Mouse (Mus musculus) right cerebral cortex, postnatal 36 days (tissue): ENCODE measurements at regions not wholly inside any gene's neighbourhood (a gene's known extent, or its start where the extent isn't known, plus 50 kb on each side); places are given as distances from the start of the nearest gene placed in this dataset.
"Not testable (repeated sequence)": the region's sequence is repeated elsewhere in the genome, so short reads cannot be mapped to it uniquely, and the experiment has no call there.

Experiments used
- DNase-seq, 2 experiments: peaks; one replicate each; pipeline ENCODE4 v3.0.0; 2022; ENCODE audit warnings: low spot score in 2 of 2, mixed read lengths in 1 of 2

DNA sequence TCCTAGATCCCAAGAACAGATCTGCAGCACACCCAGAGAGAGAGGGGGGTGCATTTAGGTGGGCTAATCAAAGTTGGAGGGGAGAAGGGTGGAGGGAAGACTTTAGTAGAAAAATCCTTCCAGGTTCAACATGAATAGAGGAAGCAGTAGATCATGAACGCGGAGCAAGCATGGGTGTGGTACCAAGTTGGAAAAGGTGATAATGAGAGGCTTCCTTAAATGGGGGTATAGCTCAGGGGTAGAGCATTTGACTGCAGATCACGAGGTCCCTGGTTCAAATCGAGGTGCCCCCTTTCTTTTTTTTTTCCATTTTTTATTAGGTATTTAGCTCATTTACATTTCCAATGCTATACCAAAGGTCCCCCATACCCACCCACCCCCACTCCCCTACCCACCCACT lies 54.0 kb upstream of the Krba1 start:
- DNase-seq = not testable (repeated sequence)

DNA sequence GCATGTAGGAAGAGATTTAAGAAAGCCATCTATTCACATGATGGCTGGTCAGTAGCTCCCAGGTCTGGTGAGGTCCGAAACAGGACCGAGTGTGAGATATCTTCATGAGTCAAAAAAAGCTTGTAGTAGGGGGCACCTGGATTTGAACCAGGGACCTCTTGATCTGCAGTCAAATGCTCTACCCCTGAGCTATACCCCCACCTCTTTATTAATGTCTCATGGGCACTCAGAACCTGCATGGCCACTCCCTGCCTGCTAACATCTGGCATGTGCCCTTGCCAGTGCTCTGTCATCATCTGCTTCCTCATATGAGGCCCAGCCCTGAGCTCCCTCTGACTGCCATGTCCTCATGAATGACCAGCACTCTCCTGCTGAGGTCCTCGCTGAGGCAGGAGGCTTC lies 58.4 kb upstream of the Krba1 start:
- DNase-seq = not testable (repeated sequence)

DNA sequence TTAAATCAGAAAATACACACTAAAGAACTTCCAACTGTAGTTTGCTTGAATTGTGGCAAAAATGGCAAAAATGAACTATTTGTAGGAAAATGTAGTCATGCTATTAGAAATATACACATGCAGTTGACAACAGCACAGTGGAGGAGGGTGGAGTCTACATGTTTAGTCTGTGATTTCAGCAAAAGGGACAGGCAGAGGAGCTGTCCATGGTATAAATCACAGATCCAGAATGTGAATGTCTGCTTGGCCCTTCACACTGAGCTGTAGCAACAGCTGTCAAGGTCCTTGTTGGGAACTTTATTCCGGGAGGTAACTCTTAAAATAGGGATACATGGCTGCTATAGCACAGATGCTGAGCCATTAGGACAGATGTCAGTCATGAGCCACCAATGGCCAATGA lies 107.4 kb upstream of the Krba1 start:
- DNase-seq = no peak

DNA sequence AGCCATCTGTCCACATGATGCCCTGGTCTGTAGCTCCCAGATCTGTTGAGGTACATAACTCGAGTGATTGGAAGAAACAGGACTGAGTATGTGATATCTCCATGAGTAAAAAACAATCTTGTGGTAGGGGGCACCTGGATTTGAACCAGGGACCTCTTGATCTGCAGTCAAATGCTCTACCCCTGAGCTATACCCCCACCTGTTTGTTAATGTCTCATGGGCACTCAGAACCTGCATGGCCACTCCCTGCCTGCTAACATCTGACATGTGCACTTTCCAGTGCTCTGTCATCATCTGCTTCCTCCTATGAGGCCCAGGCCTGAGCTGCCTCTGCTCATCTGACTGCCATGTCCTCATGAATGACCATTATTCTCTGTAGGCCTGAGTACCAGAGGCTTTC lies 115.7 kb upstream of the Krba1 start:
- not testable (repeated sequence) for DNase-seq

- not testable (repeated sequence) for DNase-seq
Measured at GRCm38 (mm10) chr6:48261563-48261962, 133.8 kb upstream of the Krba1 start.

DNA sequence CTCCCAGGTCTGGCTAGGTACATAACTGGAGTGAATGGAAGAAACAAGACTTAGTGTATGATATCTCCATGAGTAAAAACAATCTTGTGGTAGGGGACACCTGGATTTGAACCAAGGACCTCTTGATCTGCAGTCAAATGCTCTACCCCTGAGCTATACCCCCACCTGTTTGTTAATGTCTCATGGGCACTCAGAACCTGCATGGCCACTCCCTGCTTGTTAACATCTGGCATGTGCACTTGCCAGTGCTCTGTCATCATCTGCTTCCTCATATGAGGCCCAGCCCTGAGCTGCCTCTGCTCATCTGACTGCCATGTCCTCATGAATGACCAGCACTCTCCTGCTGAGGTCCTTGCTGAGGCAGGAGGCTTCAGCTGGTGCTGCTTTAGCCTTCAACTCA lies 142.4 kb upstream of the Krba1 start:
- not testable (repeated sequence) for DNase-seq

GRCm38 (mm10) chr6:48251954-48252353 lies 143.4 kb upstream of the Krba1 start:
- DNase-seq = no peak

GRCm38 (mm10) chr6:48244191-48244590 lies 151.2 kb upstream of the Krba1 start:
- DNase-seq = not testable (repeated sequence)

GRCm38 (mm10) chr6:48227431-48227830 lies 141.0 kb upstream of the Zfp746 start:
- no peak for DNase-seq

DNA sequence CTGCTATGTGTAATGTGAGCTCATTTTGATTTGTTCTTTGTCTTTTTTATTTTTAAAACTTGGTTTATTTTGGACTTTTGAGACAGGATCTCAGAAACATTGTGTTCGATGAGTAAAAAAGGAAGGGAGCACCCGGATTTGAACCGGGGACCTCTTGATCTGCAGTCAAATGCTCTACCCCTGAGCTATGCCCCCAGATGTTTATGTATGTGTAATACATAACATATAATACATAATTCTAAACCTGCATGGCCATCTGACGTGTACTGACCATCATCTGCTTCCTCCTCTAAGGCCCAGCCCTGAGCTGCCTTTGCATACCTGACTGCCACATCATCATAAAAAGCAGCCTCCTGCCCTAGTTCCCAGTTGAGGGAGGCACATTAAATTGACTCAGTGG lies 137.8 kb upstream of the Zfp746 start:
- DNase-seq = no peak

GRCm38 (mm10) chr6:48222971-48223370 lies 136.6 kb upstream of the Zfp746 start:
- no peak for DNase-seq

DNA sequence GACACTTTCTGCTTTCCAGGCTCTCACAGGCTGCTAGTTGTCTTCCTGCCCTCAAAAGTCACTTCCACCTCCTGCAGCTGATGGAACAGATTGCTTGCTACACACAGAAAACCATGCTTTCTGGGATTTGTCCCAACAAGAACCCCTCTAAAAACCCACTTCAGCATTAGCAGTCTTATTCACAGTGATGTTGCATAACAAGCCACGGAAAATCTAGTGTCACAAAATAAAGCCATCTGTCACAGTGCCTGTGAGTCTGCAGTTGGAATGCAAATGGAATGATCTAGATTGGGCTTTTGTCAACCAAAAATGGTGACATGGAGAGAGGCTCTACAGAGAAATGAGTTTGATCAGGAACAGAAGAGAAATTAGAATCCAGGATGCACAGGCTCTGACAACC lies 135.4 kb upstream of the Zfp746 start:
- DNase-seq = peak; percentile 6 to 41

DNA sequence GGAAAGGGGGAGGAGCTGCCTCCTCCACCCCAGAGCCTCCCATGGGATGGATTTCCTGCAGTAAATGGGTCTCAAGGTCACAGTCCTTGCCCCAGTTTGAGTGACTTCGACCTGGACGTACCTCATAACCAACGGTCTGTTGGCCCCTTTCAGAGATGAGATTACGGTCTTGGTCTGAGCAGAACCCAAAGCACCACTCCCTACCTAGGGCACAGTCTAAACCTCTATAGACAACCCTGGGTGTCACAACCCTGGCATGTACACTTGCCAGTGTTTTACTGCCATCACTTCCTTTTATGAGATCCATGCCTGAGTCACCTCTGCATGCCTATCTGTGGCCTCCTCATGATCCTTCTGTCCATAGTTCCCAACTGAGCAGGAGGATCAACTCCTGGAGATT lies 128.8 kb upstream of the Zfp746 start:
- no peak for DNase-seq

DNA sequence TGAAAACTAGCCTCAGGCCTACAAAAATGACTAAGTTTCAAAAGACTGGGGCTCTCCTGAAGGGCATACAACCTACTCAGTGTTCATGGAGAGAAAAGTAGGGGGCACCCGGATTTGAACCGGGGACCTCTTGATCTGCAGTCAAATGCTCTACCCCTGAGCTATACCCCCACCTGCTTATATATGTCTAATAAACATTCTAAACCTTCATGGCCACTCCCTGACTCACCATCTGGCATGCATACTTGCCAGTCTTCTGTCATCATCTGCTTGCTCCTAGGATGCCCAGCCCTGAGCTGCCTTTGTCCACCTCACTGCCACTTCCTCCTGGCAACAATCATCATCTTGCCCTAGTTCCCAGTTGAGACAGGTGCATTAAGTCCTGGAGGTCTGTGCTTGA lies 123.3 kb upstream of the Zfp746 start:
- no peak for DNase-seq

DNA sequence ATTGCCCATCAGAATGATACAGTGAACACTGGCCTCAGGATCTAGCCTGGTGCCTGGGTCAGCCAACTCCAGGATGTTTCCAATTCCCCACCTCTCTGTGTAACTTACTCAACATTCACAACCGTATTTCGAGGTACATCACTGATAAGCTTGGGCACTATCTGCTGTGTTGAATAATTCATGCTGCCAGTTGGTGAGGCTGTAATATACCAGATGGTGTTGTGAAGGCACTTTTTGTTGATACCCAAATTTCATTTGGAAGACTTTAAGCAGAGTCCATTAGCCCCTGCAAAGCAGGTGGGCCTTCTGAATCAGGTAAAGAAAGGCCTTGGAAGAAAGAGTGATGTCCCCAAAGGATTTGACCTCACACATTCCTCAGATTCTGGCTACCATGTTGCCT lies 122.7 kb upstream of the Zfp746 start:
- no peak for DNase-seq

DNA sequence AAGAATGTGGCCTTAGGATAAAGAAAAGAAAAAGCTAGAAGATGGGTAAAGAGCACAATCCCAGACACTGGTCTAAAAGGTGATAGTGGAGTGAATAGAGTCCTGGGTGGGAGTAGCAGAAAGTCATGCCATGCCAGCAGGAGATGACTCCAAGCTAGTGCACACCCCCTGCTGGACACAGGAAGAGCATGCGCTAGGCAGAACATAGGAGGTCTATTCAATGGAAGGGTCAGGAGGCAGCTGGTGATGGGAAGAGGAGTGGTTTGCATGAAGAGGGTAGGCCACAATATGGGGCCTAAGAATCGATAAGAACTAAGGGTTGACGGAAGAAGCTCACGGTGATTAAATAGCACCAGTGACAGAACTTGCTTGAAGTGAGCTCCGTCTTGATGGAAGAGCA lies 119.3 kb upstream of the Zfp746 start:
- no peak for DNase-seq

GRCm38 (mm10) chr6:48199951-48200350 lies 113.6 kb upstream of the Zfp746 start:
- no peak for DNase-seq

DNA sequence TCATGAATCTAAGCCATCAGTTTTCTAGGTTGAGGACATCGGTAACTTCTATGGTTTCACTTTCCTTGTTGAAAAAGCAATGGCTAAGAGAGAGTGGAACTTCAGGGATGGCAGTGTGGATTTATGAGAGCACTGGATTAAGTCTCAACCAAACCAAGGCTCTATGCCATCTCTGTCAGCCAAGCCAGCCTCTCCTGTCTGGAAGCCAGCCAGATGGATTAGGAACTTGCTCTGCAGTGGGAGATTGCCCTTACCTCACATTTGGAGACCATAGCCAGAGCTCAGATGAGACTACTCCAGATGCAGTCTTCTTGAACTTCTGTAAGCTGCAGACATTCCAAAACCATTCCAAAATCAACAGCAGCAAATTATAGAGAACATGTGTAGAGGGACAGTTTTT lies 112.4 kb upstream of the Zfp746 start:
- DNase-seq = no peak

- no peak for DNase-seq
Measured at GRCm38 (mm10) chr6:48197696-48198378, 111.4 kb upstream of the Zfp746 start.

DNA sequence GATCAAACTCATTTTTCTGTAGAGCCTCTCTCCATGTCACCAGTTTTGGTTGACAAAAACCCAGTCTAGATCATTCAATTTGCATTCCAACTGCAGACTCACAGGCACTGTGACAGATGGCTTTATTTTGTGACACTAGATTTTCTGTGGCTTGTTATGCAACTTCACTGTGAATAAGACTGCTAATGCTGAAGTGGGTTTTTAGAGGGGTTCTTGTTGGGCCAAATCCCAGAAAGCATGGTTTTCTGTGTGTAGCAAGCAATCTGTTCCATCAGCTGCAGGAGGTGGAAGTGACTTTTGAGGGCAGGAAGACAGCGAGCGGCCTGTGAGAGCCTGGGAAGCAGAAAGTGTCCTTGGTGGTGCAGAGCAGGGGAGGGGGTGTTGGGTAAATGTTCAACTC lies 102.0 kb upstream of the Zfp746 start:
- DNase-seq = peak in 1 of 2 experiments; percentile 10

GRCm38 (mm10) chr6:48185311-48185710 lies 98.9 kb upstream of the Zfp746 start:
- DNase-seq = no peak

- no peak for DNase-seq
Measured at GRCm38 (mm10) chr6:48178360-48179120, 92.1 kb upstream of the Zfp746 start.

DNA sequence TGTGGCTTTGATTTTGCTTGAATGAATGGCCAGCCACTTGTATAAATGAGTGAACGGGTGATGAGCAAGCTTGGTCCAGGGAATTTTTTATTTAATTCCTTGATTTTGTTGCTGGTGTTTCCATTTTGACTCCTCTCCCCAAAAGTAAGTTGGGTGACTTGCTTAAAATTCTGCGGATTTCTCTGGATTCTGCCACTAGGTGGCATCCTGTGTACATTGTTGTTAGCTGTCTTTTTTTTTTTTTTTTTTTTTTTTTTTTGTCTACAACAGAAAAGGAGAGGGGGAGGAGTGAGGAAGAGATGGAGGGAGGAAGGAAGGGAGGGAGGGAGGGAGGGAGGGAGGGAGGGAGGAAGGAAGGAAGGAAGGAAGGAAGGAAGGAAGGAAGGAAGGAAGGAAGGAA lies 91.5 kb upstream of the Zfp746 start:
- peak; percentile 44 to 56 for DNase-seq
